Mouse (Mus musculus) gastrocnemius, postnatal 25 days (tissue): ENCODE data around the gene Scube1. TPM values are rescaled to one million over a fixed set of nuclear protein-coding genes. Genes with fewer than 3 reads are reported as not detected.

Source experiments
- DNase-seq: peaks from one replicate; pipeline ENCODE4 v3.0.0; 2022
- long read RNA-seq, 2 experiments: library from polyadenylated mRNA; stranded (forward); transcript quantifications; one replicate each; pipeline ENCODE4 v2.0.0; 2021
- total RNA-seq, 2 experiments: library from RNA; stranded (reverse); gene quantifications; 1 replicate in 1 of 2; 2 replicates in 1 of 2; pipeline ENCODE4 v1.2.3; 2021

Gene Scube1
- total RNA-seq, result under 1 TPM; 0.32 to 0.67 TPM
- long read RNA-seq, experiment 1, result 0 reads
- long read RNA-seq, experiment 2, partial matches to known transcripts, result 0 of 1 reads
- long read RNA-seq, experiment 2, other reads (novel, unspliced or antisense), result 1 of 1 reads

- DNase-seq, result peak; percentile 91
Observed at GRCm38 (mm10) chr15:83724886-83725269, at the start of gene Scube1. TSS of gene Scube1 (minus strand) at chr15:83725021.

DNA sequence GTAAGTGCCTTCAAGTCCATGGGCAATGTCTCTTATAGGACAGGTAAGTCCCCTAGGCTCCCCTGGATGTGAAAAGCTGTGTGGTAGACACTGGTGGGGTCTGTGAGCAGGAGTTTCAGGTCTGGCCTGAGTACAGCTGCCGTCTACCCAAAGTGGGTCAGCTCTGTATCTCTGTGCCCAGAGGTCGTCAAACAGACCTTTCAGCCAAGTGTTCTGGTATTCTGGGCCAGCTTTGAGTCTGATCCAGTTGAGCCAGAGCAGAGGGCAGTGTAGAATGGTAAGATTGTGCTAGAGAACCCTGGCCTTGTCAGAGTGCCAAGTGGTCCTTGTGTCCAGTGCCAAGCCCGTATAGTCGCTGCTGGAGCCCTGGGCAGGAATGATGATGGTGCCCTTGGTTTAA is 48.1 kb upstream of the Scube1 start:
- no peak for DNase-seq

DNA sequence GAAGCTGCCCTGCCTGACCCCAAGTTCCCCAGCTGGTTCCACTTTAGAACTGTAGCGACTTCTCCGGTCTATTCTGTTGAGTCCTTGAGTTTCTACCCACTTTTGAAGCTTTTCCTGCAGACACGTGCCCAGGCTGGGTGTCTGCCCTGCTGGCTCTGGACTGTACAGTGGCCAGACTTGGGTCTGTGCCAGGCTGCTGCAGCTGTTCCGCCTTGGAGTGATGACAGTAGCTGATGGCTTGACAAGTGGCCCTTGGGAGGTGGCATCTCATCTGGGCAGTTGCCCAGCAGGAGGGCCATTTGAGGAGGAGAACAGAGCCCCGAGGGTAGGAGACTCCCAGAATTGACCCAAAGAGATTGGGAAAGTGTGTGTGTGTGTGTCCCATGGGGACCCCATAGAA is 47.6 kb upstream of the Scube1 start:
- DNase-seq, result peak; percentile 53

DNA sequence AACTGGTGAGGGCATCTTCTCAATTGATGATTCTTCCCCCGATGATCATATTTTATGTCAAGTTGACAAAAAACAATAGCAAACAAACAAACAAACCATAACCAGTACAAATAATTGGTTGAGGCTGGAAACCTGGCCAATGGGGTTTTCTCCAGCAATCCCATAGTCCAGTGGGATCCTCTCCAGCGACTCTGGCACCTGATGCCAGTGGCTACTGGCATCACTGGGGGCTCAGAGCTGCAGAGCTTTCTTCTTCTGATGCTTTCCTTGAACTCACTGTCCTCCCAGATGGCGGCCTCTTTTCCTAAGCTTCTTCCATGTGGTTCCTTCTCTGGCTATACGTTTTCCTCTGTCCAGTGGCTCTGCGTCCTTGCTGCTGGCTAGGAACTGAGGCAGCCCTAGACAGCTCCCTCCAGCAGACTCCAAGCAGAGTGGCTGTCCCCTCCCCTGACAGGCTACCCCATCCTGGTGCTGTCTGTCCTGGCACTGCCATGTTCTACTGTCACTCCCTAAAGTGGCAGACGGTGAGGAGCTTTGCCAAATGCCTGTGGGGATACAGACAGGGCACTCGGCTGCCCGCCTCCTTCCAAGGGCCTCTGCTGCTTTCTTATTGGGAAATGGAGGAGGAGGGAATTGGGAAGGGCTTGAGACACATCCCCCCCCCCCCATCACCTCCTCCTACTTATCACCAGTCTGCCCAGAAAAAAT is 46.7 kb upstream of the Scube1 start:
- DNase-seq, result no peak

DNA sequence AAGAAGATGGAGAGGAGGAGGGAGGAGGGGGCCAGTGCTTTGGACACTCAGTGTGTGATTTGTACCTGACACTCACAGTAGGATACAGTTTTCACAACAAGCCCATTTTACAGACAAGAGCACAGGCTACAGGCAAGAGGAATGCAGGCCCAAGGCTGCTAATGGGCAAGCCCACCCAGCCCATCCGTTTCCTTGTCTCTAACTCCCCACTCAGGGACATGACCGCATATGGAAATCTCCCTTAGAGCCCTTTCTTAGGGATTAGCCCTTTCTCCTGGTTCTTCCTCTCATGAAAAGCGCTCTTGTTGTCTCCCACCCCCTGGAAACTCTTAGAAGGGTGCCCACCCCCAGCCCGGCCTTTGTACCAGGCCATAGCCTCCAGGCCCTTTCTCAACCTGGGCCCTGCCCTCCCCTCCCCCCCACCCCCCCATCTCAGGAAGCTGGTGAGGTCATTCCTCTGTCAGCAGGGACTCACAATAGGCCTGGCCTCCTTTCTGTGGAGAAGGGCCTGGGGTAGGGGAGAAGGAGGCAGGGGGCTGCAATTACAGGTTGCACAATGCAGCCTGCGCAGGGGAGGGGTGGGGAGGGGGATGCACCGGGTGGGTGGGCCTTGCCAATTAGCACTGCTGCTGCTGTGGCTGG is 40.7 kb upstream of the Scube1 start:
- no peak for DNase-seq

GRCm38 (mm10) chr15:83761512-83761911 is 36.7 kb upstream of the Scube1 start:
- DNase-seq, result no peak

GRCm38 (mm10) chr15:83760683-83761082 is 35.9 kb upstream of the Scube1 start:
- DNase-seq, result no peak

- DNase-seq, result no peak
Observed at GRCm38 (mm10) chr15:83758958-83759357, 34.1 kb upstream of the Scube1 start.

GRCm38 (mm10) chr15:83756742-83757141 is 31.9 kb upstream of the Scube1 start:
- no peak for DNase-seq

DNA sequence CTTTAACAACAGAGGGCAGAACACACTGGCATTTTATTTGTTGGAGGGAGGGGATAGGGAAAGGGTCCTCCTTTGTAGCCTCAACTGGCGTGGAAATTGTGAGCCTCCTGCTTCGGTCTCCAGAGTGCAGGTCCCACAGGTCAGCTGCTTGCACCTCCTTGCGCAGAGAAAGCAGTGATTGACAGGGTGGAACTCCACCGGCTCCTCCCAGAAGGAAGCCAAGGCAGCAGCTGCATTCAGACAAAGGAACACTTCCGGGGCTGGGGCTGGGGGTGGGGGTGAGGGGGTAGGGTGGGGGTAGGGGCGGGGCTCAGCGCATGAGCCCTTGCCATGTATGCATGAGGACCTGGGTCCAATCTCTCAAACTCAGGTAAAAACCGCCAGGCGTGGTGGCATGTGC is 24.6 kb upstream of the Scube1 start:
- no peak for DNase-seq

- DNase-seq, result no peak
Observed at GRCm38 (mm10) chr15:83748986-83749385, 24.2 kb upstream of the Scube1 start.

- DNase-seq, result no peak
Observed at GRCm38 (mm10) chr15:83746311-83746710, 21.5 kb upstream of the Scube1 start.

DNA sequence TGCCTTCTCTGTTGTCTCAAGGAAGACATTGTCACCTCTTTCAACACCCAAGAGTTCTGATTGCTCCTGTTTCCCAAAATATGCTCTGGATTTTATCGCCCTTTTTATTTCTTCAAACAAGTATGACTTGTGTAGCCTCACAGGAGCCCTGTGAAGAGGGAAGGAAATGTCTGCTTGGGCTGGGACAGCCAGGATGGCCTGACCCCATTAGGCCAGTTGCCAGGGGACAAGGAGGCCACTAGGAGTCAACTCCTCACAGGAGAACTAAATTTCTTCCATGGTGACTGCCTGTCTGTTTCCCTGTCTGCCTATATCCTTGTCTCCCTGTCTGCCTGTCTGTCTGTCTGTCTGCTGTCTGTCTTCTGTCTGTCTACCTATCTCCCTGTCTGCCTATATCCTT is 17.2 kb upstream of the Scube1 start:
- no peak for DNase-seq

DNA sequence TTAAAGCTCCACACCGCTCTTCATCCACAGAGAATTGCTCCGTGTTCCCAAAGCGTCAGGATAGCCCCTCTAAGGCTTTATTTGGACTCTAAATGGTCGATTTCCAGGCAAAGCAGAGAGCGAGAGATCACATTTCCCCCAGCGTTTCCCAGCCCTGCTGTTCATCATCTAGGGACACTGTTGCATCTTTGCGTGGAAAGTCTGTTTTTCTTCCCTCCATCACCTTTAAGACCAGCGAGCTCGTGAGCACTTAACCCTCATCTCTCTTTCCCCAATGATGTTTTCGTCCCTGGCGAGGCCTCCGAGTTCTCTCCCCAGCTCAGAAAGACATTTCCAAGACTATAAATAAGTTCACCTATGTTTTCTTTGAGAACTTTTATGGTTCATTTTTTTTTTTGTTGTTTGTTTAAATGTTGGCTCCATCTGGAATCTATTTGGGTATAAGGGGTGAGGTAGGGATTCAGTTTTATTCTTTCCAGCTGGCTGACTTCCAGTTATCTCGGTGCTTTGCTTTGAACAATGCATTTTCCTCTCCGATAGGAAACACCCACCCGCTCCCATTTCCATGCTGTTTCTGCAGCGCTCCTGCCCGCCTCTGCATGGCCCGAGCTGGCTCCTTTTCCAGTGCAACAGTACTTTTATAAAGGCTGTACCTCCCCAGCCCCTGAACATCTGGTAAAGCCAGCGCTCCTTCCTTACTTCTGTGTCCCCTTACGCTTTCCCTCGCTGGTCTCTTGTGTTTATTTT is 16.0 kb upstream of the Scube1 start:
- no peak for DNase-seq

GRCm38 (mm10) chr15:83727626-83728025 is 2.8 kb upstream of the Scube1 start:
- DNase-seq, result no peak

GRCm38 (mm10) chr15:83726741-83727140 is 1.9 kb upstream of the Scube1 start:
- DNase-seq, result no peak

GRCm38 (mm10) chr15:83725556-83726200 is 857 bp upstream of the Scube1 start:
- no peak for DNase-seq

DNA sequence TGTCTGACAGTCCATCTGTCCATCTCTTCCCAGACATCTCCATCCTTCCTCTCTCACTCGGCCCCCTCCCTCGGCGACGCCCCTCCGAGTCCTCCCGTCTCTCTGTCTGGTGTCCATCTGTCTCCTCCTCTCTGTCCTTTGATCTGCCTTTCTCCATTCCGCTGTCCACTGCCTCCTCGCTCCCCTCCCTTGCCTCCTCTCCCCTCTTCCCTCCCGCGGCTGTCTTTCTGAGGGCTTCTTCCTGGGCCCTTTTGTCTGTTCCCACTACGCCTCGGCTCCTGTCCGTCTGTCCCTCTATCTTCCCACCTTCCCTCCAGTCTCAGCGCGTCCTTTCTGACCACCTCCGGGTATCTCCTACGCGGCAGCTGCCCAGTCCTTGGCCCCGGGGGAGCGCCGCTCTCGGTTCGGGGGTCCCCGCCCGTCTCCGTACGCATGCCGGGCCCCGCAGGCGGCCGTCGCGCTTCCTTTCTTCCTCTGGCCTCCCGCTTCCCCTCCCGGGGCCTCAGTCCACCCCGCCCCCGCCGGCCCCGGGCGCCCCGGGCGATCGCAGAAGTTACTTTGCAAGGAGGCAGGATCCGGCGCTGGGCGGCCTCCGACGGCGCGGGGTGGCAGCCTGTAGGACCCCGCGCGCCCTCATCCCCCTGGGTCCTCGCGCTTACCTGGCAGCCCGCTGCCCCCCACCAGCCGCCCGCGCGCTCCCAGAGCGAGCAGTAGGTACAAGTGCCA is 498 bp downstream of the Scube1 start:
- DNase-seq, result peak; percentile 8

GRCm38 (mm10) chr15:83715582-83716228 is 9.1 kb downstream of the Scube1 start:
- DNase-seq, result no peak

DNA sequence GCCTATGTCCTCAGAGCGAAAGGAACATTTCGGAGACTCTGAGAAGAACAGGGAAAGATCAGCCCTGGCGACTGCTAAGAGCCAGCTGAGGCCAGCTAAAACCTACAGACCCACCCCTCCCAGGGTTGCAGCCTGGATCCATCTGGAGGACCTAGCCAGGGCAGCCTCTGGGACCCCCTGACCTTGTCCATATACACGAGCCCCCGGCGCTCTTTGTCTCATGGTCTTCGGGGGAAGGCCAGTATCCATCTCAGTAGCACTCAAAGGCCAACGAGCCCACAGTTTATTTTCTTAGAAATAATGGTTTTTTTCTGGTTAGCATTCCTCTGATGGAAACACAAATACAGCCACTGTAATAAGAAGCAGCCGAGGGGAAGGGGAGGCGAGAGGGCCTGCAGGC is 12.0 kb downstream of the Scube1 start:
- DNase-seq, result no peak

DNA sequence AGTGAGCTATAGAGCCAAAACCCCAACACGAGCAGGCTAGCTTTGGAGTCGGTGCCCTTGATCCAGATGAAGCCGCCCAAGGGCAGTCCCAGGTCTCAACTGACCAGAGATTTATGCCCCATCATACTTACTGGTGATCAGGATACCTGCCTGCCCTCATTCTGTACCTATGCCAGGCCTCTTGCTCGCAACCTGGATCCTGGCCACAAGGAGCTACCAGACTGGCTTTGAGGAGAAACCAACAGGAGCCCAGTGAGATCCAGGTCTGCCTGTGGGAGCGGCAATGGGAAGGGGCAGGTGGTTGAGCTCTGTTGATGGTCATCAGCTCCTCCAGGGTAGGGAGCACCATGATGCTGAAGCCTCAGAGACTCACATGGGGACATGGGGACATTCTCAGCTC is 12.5 kb downstream of the Scube1 start:
- DNase-seq, result no peak
